Mouse (Mus musculus): Measurements from ENCODE around the gene Mall.

Gene Mall

GRCm38 (mm10) chr2:127730301-127730997 lies 717 bp upstream of the Mall start:
- no peak for DNase-seq (ENCODE audit: extremely low spot score, low spot score)

GRCm38 (mm10) chr2:127728661-127729450 lies 876 bp downstream of the Mall start:
- DNase-seq (ENCODE audit: extremely low spot score, low spot score), result no peak

GRCm38 (mm10) chr2:127728146-127728545 lies 1.6 kb downstream of the Mall start:
- DNase-seq (ENCODE audit: extremely low spot score, low spot score), result no peak

- DNase-seq (ENCODE audit: extremely low spot score, low spot score), result no peak
Observed at GRCm38 (mm10) chr2:127723193-127723592, 6.5 kb downstream of the Mall start.

GRCm38 (mm10) chr2:127722176-127722892 lies 7.4 kb downstream of the Mall start:
- DNase-seq (ENCODE audit: extremely low spot score, low spot score), result no peak

GRCm38 (mm10) chr2:127718839-127719468 lies 10.8 kb downstream of the Mall start:
- DNase-seq (ENCODE audit: extremely low spot score, low spot score), result no peak

GRCm38 (mm10) chr2:127714726-127715125 lies 15.0 kb downstream of the Mall start:
- no peak for DNase-seq (ENCODE audit: extremely low spot score, low spot score)

- no peak for DNase-seq (ENCODE audit: extremely low spot score, low spot score)
Observed at GRCm38 (mm10) chr2:127708792-127709191, 20.9 kb downstream of the Mall start.

- DNase-seq (ENCODE audit: extremely low spot score, low spot score), result no peak
Observed at GRCm38 (mm10) chr2:127708060-127708459, 21.7 kb downstream of the Mall start.

- no peak for DNase-seq (ENCODE audit: extremely low spot score, low spot score)
Observed at GRCm38 (mm10) chr2:127705267-127705666, 24.5 kb downstream of the Mall start.

- no peak for DNase-seq (ENCODE audit: extremely low spot score, low spot score)
Observed at GRCm38 (mm10) chr2:127689239-127689638, 40.5 kb downstream of the Mall start.

- DNase-seq (ENCODE audit: extremely low spot score, low spot score), result peak; percentile 69
Observed at GRCm38 (mm10) chr2:127683687-127684331, 45.9 kb downstream of the Mall start.

GRCm38 (mm10) chr2:127667843-127668506 lies 61.8 kb downstream of the Mall start:
- no peak for DNase-seq (ENCODE audit: extremely low spot score, low spot score)

GRCm38 (mm10) chr2:127667015-127667414 lies 62.7 kb downstream of the Mall start:
- DNase-seq (ENCODE audit: extremely low spot score, low spot score), result no peak

GRCm38 (mm10) chr2:127662708-127663107 lies 67.0 kb downstream of the Mall start:
- DNase-seq (ENCODE audit: extremely low spot score, low spot score), result no peak

- DNase-seq (ENCODE audit: extremely low spot score, low spot score), result peak; percentile 68
Observed at GRCm38 (mm10) chr2:127656086-127656720, 73.5 kb downstream of the Mall start, which contains the start of gene Mal. Mal (minus strand) TSS chr2:127656695.

- DNase-seq (ENCODE audit: extremely low spot score, low spot score), result no peak
Observed at GRCm38 (mm10) chr2:127655419-127655818, 74.3 kb downstream of the Mall start.

GRCm38 (mm10) chr2:127654786-127655185 lies 74.9 kb downstream of the Mall start:
- DNase-seq (ENCODE audit: extremely low spot score, low spot score), result no peak
